Comparison of ENCODE assay signal across 11 mouse cellular contexts in genomic region chr13:21751827-21752226, GRCm38 (mm10). TPM values are rescaled to one million over a fixed set of nuclear protein-coding genes. Genes with fewer than 3 reads are reported as not detected.
DNase-seq lines count a peak whose midpoint lies in the region; ATAC-seq lines count a peak whose summit lies in the region.
"Had no signal": no experiment of that assay in that cellular context is flagged by ENCODE, and none has a peak within 500 bp of the region (broad histone marks: within the 10 kb centered on the region; RNA-seq: fewer than 3 reads in every experiment).

No protein-coding gene starts in this region.

- ATAC-seq in heart, embryonic 13.5 days (ENCODE audit: extremely low read depth, insufficient number of reproducible peaks, low FRiP score, low TSS enrichment), result no peak
- ATAC-seq in limb, embryonic 11.5 days (ENCODE audit: insufficient number of reproducible peaks, low FRiP score, low TSS enrichment, low read depth), result no peak
- no peak for ATAC-seq in stomach, embryonic 15.5 days (ENCODE audit: insufficient read depth, low FRiP score, low read depth)

- H3K4me3 ChIP-seq in heart, embryonic 13.5 days, result no peak overlapping the region
- no peak overlapping the region for H3K4me3 ChIP-seq in limb, embryonic 11.5 days (ENCODE audit: low read depth, low read length)
- no peak overlapping the region for H3K4me3 ChIP-seq in stomach, embryonic 15.5 days (replicated peaks)
- H3K4me3 ChIP-seq: layer of hippocampus, adult 2 months had no signal

- H3K36me3 ChIP-seq in heart, embryonic 13.5 days, result no peaks in the 10 kb centered on the region
- H3K36me3 ChIP-seq in limb, embryonic 11.5 days (ENCODE audit: control insufficient read depth, insufficient read depth, low read length), result no peaks in the 10 kb centered on the region
- H3K36me3 ChIP-seq in stomach, embryonic 15.5 days, result no peaks in the 10 kb centered on the region
- H3K36me3 ChIP-seq: G1E had no signal

- intact Hi-C loops in heart, postnatal 25 days (cut with DNase I), result loop anchor here (2.0 to 10.0 kb wide), 3 partner anchors 17 to 2003 kb away; partner anchors contain the start of genes Hist1h2ab, Hist1h2ac, Hist1h2bc and Hist1h3b

- peak overlapping the region; percentile 84; the same call in 1 of the 2 replicates for H3K9ac ChIP-seq in heart, embryonic 13.5 days
- H3K9ac ChIP-seq in limb, embryonic 11.5 days (ENCODE audit: low read length), result no peak overlapping the region
- no peak overlapping the region for H3K9ac ChIP-seq in stomach, embryonic 15.5 days

- 30% methylated on average over 3 of the region's 3 CpGs for WGBS in heart, embryonic 13.5 days
- 89% methylated on average over 3 of the region's 3 CpGs for WGBS in limb, embryonic 11.5 days
- 57% methylated on average over 3 of the region's 3 CpGs for WGBS in stomach, embryonic 15.5 days

- peak overlapping the region; percentile 93 for H3K27ac ChIP-seq in heart, embryonic 13.5 days (replicated peaks)
- H3K27ac ChIP-seq in limb, embryonic 11.5 days (replicated peaks; ENCODE audit: low read depth, low read length), result peak overlapping the region; percentile 92; the same call in 1 of the 2 replicates
- peak overlapping the region; percentile 94 for H3K27ac ChIP-seq in stomach, embryonic 15.5 days
- H3K27ac ChIP-seq: layer of hippocampus, adult 2 months had no signal

- H3K9me3 ChIP-seq in heart, embryonic 13.5 days, result no peaks in the 10 kb centered on the region
- no peaks in the 10 kb centered on the region for H3K9me3 ChIP-seq in limb, embryonic 11.5 days (ENCODE audit: control insufficient read depth, low read length)
- H3K9me3 ChIP-seq in stomach, embryonic 15.5 days, result no peaks in the 10 kb centered on the region
- H3K9me3 ChIP-seq: G1E had no signal

- no peak for DNase-seq in heart, postnatal 25 days (ENCODE audit: low spot score)
- DNase-seq in spleen, postnatal 10 days (ENCODE audit: low spot score in 2 of 2), result peak; percentile 24 to 35
- no peak for DNase-seq in spleen, postnatal 36 days (ENCODE audit: low spot score in 2 of 2)
- DNase-seq in limb, embryonic 11.5 days (ENCODE audit: low spot score), result peak; percentile 23
- DNase-seq in retina, embryonic 14.5 days (ENCODE audit: low spot score), result no peak
- no peak for DNase-seq in ovary, postnatal 36 days (ENCODE audit: low spot score)

- peak overlapping the region; percentile 81 for H3K4me2 ChIP-seq in heart, embryonic 13.5 days
- no peak overlapping the region for H3K4me2 ChIP-seq in limb, embryonic 11.5 days (ENCODE audit: low read depth, severe bottlenecking)
- peak overlapping the region; percentile 70; the same call in 1 of the 2 replicates for H3K4me2 ChIP-seq in stomach, embryonic 15.5 days

- peaks cover 59% of the 10 kb centered on the region for H3K4me1 ChIP-seq in heart, embryonic 13.5 days
- no peaks in the 10 kb centered on the region for H3K4me1 ChIP-seq in limb, embryonic 11.5 days (ENCODE audit: control insufficient read depth, insufficient read depth, low read length)
- peaks cover 11% of the 10 kb centered on the region; the same call in 1 of the 2 replicates for H3K4me1 ChIP-seq in stomach, embryonic 15.5 days

- H3K27me3 ChIP-seq in heart, embryonic 13.5 days (replicated peaks), result no peaks in the 10 kb centered on the region
- no peaks in the 10 kb centered on the region for H3K27me3 ChIP-seq in limb, embryonic 11.5 days (ENCODE audit: control insufficient read depth, insufficient read depth, low read length)
- H3K27me3 ChIP-seq in stomach, embryonic 15.5 days (replicated peaks), result no peaks in the 10 kb centered on the region

RNA-seq across cellular contexts. Expression of gene Hist1h4k, which starts 1.5 kb away (rescaled TPM):
- polyA plus RNA-seq in heart, embryonic 13.5 days (2015; fragmentation: Nextera tagmentation; extraction: Ambion mirVana), result 1.3 TPM in 1 of 2 replicates, not detected in the other
- 10 to 100 TPM; 46.4 to 87.7 TPM for total RNA-seq in heart, postnatal 25 days (2021)
- polyA plus RNA-seq in limb, embryonic 11.5 days (2014; fragmentation: Nextera tagmentation; extraction: Ambion mirVana), result 3.4 and 7.1 TPM in 2 replicates
- 2.4 and 3.2 TPM in 2 replicates for polyA plus RNA-seq in stomach, embryonic 15.5 days (2015; fragmentation: Nextera tagmentation; extraction: Ambion mirVana)

RNA-seq across cellular contexts. Expression of gene Hist1h2ak, which starts 1.8 kb away (rescaled TPM):
- 9.5 and 15.8 TPM in 2 replicates for polyA plus RNA-seq in heart, embryonic 13.5 days (2015; fragmentation: Nextera tagmentation; extraction: Ambion mirVana)
- 10 to 100 TPM in 1 of 2 experiments, 1 to 10 TPM in 1; 5.7 to 11.4 TPM for total RNA-seq in heart, postnatal 25 days (2021)
- polyA plus RNA-seq in limb, embryonic 11.5 days (2014; fragmentation: Nextera tagmentation; extraction: Ambion mirVana), result 6.1 and 9.4 TPM in 2 replicates
- 28.6 and 40.6 TPM in 2 replicates for polyA plus RNA-seq in stomach, embryonic 15.5 days (2015; fragmentation: Nextera tagmentation; extraction: Ambion mirVana)
- total RNA-seq: gastrocnemius, adult 18-20 months had no signal

RNA-seq across cellular contexts. Expression of gene Hist1h2bn, which starts 2.1 kb away (rescaled TPM):
- 1.4 and 3.5 TPM in 2 replicates for polyA plus RNA-seq in heart, embryonic 13.5 days (2015; fragmentation: Nextera tagmentation; extraction: Ambion mirVana)
- total RNA-seq in heart, postnatal 25 days (2021), result 10 to 100 TPM; 10.2 to 16.5 TPM
- 1.8 and 2.6 TPM in 2 replicates for polyA plus RNA-seq in limb, embryonic 11.5 days (2014; fragmentation: Nextera tagmentation; extraction: Ambion mirVana)
- polyA plus RNA-seq in stomach, embryonic 15.5 days (2015; fragmentation: Nextera tagmentation; extraction: Ambion mirVana), result 3.3 and 6.0 TPM in 2 replicates

RNA-seq across cellular contexts. Expression of gene Hist1h4j, which starts 17.0 kb away (rescaled TPM):
- 0.45 and 0.96 TPM in 2 replicates for polyA plus RNA-seq in heart, embryonic 13.5 days (2015; fragmentation: Nextera tagmentation; extraction: Ambion mirVana)
- 1 to 10 TPM; 4.2 to 6.9 TPM for total RNA-seq in heart, postnatal 25 days (2021)
- 1.1 and 1.7 TPM in 2 replicates for polyA plus RNA-seq in limb, embryonic 11.5 days (2014; fragmentation: Nextera tagmentation; extraction: Ambion mirVana)
- polyA plus RNA-seq in stomach, embryonic 15.5 days (2015; fragmentation: Nextera tagmentation; extraction: Ambion mirVana), result 2.9 and 3.6 TPM in 2 replicates

RNA-seq across cellular contexts. Expression of gene Hist1h1b, which starts 28.6 kb away (rescaled TPM):
- polyA plus RNA-seq in heart, embryonic 13.5 days (2015; fragmentation: Nextera tagmentation; extraction: Ambion mirVana), result 13.1 and 13.2 TPM in 2 replicates
- 1 to 10 TPM; 8.0 to 9.9 TPM for total RNA-seq in heart, postnatal 25 days (2021)
- polyA plus RNA-seq in limb, embryonic 11.5 days (2014; fragmentation: Nextera tagmentation; extraction: Ambion mirVana), result 20.0 and 21.2 TPM in 2 replicates
- polyA plus RNA-seq in stomach, embryonic 15.5 days (2015; fragmentation: Nextera tagmentation; extraction: Ambion mirVana), result 25.3 and 26.3 TPM in 2 replicates

Comparison
In these comparisons a context has a peak if more than half of its experiments do, and no peak if none do; other contexts are left out.
1. DNase-seq: peak in spleen, postnatal 10 days (2 of 2) and limb, embryonic 11.5 days (single experiment); none in heart, postnatal 25 days (single experiment), spleen, postnatal 36 days (0 of 2), retina, embryonic 14.5 days (single experiment) and ovary, postnatal 36 days (single experiment).
2. Peak in every context shown above with its lines, with median percentiles within 50 percentile points of each other: H3K27ac ChIP-seq.